Mouse (Mus musculus): ENCODE measurements around the gene Sephs2.
"Not testable (repeated sequence)": the region's sequence is repeated elsewhere in the genome, so short reads cannot be mapped to it uniquely, and the experiment has no call there.

Gene Sephs2

DNA sequence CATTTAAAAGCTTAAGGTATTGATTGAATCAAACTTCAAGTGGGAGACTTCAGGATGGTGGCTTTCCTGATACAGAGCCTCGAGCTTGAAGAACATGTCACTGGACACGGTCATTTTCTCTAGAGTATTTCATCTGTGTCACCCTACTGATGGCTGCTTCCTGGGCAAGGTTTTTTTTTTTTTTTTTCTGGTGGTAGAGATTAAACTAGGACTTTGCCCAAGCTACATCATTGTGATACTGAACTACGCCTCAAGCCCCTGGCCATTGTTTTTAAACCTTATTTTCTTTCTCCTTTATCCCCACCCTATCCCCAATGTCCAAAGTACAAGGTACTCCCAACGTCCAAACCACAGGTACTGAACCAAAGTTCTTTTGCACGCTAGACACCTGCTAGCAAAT lies 3.2 kb downstream of the Sephs2 start:
- no peak for DNase-seq (ENCODE audit: low spot score)

GRCm38 (mm10) chr7:127270256-127270655 lies 3.6 kb downstream of the Sephs2 start:
- no peak for DNase-seq (ENCODE audit: low spot score)

DNA sequence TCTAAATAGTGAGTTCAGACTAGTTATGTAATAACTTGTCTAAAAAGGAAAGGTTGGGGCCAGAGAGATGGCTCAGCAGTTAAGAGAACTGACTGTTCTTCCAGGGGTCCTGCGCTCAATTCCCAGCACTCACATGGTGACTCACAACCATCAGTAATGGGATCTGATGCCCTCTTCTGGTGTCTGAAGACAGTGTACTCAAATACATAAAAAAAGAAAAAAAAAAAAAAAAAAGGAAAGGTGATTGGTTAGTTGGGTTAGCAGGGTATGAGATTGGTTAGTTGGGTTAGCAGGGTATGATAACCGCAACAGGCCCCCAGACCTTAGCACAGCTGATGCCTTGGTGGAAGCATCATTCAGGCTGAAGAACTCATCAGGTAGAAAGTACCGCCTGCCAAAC lies 10.3 kb downstream of the Sephs2 start:
- no peak for DNase-seq (ENCODE audit: low spot score)

DNA sequence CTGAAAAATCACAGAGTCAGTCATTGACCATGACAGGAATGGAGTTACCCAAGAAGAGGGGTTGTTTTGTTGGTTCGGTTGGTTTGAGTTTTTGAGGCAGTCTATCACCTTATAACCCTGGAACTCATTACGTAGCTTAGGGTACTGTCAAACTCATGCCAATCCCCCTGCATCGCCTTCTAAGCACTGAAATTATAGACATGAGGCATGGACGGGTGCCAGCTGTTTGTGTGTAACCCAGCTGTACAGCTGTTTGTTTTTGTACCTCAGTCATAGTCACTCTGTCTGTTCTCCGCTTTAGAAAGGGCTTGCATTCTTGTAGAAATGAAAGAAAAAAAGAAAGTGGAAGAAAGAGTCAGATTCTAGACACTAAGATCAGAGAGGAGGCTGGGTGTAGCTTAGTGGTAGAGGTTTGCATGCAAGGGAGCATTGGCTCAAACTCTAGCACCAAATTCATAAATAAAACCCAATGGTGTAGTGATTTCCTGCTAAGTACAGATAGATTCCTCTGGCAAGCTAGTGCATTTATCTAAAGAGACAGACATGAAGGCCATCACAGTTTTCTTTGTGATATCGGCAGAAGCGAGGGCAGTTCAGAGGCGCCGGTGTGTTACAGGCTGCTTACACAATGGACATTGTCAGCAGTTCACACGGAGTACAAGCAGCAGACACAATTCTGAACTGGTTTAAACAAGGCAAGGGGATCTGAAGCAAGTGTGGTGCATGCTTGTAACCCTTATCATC lies 11.5 kb downstream of the Sephs2 start:
- DNase-seq (ENCODE audit: low spot score) = no peak

DNA sequence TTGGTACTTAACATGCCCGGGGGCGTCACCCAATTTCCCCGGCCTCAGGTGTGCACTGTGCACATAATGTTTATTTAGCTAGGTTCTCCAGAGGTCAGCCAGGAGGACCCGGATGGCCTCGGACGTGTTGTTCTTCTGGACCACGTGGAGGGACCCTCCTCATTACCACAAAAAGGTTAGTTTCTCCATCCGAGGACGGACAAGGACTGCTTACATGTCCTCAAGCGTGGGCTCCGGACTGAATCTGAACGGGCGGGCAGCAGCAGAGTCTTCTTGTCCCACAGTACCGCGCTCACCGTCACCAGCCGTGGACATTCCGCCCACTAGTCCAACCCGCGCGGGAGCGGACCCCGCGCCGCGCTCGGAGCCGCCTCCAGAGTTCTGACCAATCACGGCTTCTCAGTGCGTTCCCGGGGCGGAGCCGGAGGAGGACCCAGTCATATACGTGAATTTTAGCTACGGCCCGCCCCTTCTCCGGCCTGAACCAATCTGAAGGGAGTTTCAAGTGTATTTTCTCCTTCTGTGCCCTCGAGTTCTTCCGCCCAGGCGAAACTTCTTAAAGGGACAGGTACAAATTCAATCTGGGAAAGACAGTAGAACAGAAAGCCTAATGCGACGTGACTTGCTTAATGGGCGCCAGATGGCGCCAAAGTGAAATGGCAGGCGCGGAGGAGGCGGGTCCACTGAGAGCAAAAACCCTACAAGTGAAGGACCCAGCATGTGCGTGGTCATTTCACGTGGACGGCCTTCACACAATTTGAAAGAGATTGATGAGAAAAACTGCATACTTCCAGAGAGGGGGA lies 13.3 kb downstream of the Sephs2 start, which contains the start of gene Dctpp1:
Gene Dctpp1 (minus strand): TSS at position 401 of the 803 bp plus-strand sequence.
- peak; percentile 89 for DNase-seq (ENCODE audit: low spot score)

DNA sequence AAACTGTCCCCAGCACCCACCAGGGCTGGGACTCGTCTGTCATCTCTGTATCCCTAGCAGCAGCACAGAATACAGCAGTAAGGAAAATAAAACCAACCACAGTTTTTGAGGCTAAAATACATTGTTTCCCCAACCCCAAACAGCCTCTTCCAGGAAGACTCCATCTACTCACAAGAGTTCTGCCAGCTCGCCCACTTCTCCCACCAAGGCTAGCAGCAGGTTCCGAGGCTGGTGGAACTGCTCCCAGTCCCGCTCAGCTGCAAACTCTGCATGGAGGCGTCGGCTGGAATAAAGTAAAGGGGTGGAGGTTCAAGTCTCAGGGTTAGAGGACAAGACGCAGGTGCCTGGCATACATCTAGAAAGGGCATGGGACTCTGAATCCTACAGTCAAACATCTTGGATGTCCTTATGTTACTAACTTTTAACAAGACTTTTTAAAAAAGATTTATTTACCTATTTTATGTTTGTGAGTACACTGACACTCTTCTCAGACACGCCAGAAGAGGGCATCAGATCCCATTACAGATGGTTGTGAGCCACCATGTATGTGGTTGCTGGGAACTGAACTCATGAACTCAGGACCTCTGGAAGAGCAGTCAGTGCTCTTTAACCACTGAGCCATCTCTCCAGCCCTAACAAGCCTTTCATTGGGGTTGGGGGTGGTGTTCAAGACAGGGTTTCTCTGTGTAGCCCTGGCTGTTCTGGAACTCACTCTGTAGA lies 14.5 kb downstream of the Sephs2 start:
- no peak for DNase-seq (ENCODE audit: low spot score)

DNA sequence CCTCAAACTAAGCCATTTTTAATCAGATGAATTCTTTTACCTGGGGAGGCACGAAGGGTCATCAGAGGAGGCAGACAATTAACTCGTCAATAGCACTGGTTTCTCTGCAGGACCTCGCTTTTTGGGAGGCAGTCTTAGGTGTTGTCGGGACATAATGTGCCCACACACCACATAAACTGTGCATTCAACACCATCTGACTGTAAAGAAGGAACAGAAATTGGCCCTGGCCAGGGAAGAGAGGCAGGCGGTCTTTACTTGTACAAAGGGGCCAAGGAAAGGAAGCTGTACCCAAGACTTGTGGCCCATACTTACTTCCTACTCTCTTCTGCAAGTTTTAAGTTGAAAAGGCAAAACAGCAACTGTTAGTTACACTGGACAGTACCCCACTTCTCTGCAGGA lies 17.3 kb downstream of the Sephs2 start:
- DNase-seq (ENCODE audit: low spot score) = no peak

- no peak for DNase-seq (ENCODE audit: low spot score)
Observed at GRCm38 (mm10) chr7:127255965-127256364, 17.9 kb downstream of the Sephs2 start.

- DNase-seq (ENCODE audit: low spot score) = no peak
Observed at GRCm38 (mm10) chr7:127255008-127255407, 18.8 kb downstream of the Sephs2 start.

DNA sequence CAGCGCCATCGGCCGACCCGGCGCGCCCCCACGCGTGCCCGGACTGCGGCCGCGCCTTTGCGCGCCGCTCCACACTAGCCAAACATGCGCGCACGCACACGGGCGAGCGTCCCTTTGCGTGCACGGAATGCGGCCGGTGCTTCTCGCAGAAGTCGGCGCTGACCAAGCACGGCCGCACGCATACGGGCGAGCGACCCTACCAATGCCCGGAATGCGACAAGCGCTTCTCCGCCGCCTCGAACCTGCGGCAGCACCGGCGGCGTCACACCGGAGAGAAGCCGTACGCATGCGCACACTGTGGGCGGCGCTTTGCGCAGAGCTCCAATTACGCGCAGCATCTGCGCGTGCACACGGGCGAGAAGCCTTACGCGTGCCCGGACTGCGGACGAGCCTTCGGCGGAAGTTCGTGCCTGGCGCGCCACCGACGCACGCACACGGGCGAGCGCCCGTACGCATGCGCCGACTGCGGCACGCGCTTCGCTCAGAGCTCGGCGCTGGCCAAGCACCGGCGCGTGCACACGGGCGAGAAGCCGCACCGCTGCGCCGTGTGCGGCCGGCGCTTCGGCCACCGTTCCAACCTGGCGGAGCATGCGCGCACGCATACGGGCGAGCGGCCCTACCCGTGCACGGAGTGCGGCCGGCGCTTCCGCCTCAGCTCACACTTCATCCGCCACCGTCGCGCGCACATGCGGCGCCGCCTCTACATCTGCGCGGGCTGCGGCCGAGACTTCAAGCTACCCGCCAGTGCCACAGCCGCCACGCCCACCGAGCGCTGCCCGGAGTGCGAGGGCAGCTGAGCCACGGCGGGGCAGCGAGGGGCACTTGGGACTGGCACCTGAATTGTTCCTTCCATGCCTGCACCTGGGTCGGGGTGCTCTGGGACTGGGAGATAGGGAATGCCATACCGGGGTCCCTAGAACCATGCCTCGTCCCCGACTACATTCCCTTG lies 19.8 kb downstream of the Sephs2 start:
- peak; percentile 91 for DNase-seq (ENCODE audit: low spot score)

DNA sequence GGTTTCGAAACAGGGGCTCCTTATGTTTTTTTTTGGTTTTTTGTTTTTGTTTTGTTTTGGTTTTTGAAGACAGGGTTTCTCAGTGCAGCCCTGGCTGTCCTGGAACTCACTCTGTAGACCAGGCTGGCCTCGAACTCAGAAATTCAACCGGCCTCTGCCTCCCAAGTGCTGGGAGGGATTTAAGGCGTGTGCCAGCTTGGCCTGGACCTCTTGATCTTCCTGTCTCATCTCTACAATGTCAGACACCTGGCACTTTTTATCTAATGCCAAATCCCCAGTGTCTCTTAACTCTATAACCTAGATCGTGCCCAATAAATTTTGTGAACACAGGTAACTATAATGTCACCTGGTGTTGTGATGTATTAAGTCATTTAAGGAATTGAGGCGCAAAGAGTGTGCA lies 20.5 kb downstream of the Sephs2 start:
- DNase-seq (ENCODE audit: low spot score) = no peak

GRCm38 (mm10) chr7:127252414-127252813 lies 21.4 kb downstream of the Sephs2 start:
- no peak for DNase-seq (ENCODE audit: low spot score)

DNA sequence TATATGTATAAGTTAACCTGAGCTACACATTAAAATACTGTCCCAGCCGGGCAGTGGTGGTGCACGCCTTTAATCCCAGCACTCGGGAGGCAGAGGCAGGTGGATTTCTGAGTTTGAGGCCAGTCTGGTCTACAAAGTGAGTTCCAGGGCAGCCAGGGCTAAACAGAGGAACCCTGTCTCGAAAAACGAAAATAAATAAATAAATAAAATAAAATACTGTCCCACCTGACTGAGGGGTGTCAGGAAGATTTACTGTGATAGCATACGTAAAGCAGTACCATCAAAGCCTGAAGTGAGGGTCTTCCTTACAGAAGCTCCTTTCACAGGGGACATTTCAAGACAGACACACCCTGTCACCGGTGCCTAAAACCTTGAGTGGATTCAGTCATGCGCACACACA lies 23.3 kb downstream of the Sephs2 start:
- not testable (repeated sequence) for DNase-seq (ENCODE audit: low spot score)

GRCm38 (mm10) chr7:127244658-127245510 lies 29.0 kb downstream of the Sephs2 start:
- no peak for DNase-seq (ENCODE audit: low spot score)

DNA sequence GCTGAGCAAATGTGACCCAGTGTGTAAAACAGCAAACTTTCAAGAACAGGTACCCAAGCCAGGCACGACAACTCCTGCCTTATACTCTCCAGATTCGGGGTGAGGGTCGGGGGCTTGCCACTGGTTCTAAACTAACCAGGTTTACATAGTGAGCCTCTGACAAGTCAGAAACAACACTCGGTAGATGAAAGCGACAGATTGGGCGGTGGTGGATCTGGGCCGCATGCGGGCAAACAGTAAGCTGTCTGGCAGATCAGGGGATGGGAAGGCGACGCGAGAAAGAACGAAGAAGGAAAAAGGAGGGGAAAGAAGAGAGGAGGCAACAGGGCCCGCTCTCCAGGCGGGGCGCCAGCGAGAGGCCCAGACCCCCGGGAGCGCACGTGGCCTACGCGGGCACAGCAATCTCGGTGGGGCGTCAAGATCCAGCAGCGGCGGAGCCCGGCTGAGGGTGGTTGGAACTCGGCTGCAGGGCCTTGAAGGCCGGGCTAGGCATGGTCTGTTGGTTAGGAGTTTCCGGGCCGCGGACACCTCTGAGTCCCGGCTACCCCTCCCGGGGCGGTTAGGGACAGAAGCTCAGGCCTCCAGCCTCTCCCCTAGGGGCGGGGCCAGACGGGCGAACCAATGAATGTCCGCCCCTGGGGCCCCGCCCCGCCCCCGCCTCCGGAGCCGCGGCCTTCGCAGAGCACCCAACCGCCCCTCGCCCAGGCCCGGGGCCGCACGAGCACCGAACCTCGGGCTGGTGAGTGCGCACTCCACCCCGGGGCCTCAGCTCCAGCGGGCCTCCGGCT lies 29.8 kb downstream of the Sephs2 start, which contains the start of gene Zfp771:
Gene Zfp771 (plus strand): TSS at position 405 of the 788 bp plus-strand sequence.
- DNase-seq (ENCODE audit: low spot score) = peak; percentile 92

DNA sequence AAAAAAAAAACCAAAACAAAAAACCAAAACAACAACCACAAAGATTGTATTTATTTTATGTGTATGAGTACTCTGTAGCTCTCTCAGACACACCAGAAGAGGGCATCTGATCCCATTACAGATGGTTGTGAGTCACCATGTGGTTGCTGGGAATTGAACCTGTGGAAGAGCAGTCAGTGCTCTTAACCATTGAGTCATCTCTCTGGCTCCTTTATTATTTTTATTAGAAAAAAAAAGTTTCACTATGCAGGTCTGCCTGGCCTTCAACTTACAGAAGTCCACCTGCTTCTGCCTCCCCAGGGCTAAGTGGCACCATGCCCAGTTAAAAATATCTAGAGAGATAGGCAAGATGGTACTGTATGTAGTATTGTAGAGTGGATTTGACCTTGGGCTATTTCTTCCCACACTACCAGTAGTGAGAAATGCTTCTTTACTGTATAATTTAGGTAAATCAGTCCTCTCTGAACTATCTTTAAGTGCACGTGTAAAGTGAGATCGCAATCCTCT lies 30.4 kb downstream of the Sephs2 start:
- DNase-seq (ENCODE audit: low spot score) = no peak

GRCm38 (mm10) chr7:127234777-127235176 lies 39.1 kb downstream of the Sephs2 start:
- no peak for DNase-seq (ENCODE audit: low spot score)

DNA sequence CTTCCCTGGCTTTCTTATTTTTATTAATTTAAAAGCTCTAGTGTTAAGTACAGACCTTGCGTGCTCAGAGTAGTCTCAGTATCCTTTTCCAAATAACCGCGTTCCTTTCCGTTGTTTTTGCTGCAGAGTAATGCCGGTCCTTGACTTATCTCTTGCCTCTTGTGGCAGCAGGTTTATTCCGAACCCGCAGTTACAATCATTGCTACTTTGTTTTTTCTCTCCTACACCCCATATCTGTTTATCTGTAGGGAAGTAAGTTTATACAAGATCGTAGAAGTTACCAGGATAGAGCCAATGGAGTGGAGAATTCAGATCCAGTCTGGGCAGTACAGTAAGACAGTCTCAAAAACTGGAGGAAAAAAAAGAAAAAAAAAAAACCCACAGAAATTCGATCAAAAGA lies 40.1 kb downstream of the Sephs2 start:
- DNase-seq (ENCODE audit: low spot score) = no peak

DNA sequence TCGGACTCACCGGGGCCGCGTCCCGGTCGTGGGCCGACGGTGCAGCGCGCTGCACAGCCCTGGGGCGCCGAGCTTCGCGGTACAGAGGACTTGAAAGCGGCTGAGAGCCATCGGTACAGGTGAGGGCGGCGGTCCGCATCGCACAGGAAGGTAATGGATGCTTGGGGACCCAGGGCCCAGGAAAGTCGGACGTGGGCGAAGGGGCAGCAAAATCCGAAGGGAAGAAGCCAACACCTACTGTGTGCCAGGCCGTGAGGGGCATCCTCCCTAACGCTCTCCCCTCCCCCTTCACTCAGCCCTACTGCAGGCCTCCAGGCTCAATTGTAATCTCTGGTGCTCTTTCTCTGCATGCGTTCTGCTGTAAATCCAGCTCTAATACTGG lies 40.5 kb downstream of the Sephs2 start:
- no peak for DNase-seq (ENCODE audit: low spot score)

All from urinary bladder, postnatal 25 days (tissue).